Mouse (Mus musculus): ENCODE results near the gene Tlr2.

DNA sequence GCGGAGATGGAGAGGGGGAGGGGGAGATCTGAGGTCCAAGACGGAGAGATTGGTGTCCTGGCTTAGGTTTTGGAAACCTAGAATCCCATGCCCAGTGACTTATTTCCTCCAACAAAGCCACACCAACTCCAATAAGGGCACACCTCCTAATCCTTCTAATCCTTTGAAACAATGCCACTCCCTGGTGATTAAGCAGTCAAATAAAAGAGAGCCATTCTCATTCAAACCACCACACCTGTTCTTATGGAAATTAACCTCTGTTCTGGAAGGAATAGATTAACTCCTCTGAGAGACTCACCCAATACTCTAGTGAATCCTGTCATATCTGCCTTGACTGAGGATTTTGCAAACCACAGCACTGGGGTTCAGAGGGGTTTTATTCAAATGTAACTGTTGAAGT, 54.5 kb downstream of the Tlr2 start:
- no peak for TF ChIP-seq CTCF (IDR thresholded peaks at IDR 0.05; ENCODE audit: control insufficient read depth, insufficient read depth, low read length)
- no peak for TF ChIP-seq POLR2A (IDR thresholded peaks at IDR 0.05; ENCODE audit: borderline replicate concordance, control insufficient read depth, low read depth, low read length)

Data from bone marrow, adult 2 months (tissue).